Mouse (Mus musculus): ENCODE measurements around the gene Maz. TPM values are rescaled to one million over a fixed set of nuclear protein-coding genes. Genes with fewer than 3 reads are reported as not detected.

Gene Maz
- polyA plus RNA-seq, 1 experiment, result 157 TPM

DNA sequence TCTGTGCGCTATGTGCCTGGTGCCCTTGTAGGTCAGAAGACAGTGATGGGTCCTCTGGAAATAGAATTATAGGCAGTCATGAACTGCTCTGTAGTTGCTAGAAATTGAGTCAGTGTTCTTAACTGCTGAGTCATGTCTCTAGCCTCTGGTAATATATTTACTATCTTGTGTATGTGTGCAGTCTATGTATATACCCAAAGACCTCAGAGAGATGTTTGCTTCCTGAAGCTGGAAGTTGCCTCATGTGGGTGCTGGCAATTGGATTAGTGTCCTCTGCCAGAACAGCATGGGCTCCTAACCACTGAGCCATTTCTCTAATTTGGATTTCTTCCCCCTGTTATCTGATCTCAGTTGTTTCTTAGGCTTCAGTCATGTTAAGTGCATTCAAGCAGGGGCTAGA lies 3.3 kb upstream of the Maz start:
- Histone ChIP-seq H3K27ac (ENCODE audit: insufficient read depth, low read length) (no peak overlapping the region), H3K4me3 (ENCODE audit: insufficient read depth, low read length) (no peak overlapping the region), H3K4me1 (ENCODE audit: control insufficient read depth, insufficient read depth, low read length) (no peaks in the 10 kb centered on the region; the same call in 1 of the 2 replicates)
- no peak for TF ChIP-seq CTCF (IDR thresholded peaks at IDR 0.05; ENCODE audit: extremely low read depth, insufficient read depth, low read length)
- no peak for TF ChIP-seq POLR2A (IDR thresholded peaks at IDR 0.05; ENCODE audit: extremely low read depth, insufficient read depth, low read length)

- peak overlapping the region; percentile 88 for H3K27ac ChIP-seq (ENCODE audit: insufficient read depth, low read length)
- H3K4me1 ChIP-seq (ENCODE audit: control insufficient read depth, insufficient read depth, low read length), result peaks cover 8% of the 10 kb centered on the region
- peak overlapping the region; percentile 60 for H3K4me3 ChIP-seq (ENCODE audit: insufficient read depth, low read length)
- no peak for TF ChIP-seq CTCF (IDR thresholded peaks at IDR 0.05; ENCODE audit: extremely low read depth, insufficient read depth, low read length)
- no peak for TF ChIP-seq POLR2A (IDR thresholded peaks at IDR 0.05; ENCODE audit: extremely low read depth, insufficient read depth, low read length)
Measured at GRCm38 (mm10) chr7:127027885-127028284, 1.0 kb upstream of the Maz start.

DNA sequence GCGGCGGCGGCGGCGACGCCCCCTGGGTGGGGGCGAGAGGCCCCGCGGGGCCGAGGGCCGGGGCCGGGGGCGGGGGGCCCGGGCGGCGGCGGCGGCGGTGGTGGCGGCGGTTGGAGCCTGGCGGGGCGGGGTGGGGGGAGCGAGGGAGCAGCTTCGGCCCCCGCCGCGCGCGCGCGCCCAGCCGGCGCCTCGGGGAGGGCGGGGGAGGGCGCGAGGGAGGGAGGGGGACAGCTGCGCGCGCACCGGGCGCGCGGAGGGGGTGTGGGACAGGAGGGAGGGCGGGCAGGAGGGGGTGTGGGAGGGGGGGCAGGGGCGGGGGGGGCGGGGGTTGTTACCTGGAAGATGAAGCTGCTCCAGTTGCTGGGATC lies 237 bp downstream of the Maz start:
- H3K27ac ChIP-seq (ENCODE audit: insufficient read depth, low read length), result no peak overlapping the region

DNA sequence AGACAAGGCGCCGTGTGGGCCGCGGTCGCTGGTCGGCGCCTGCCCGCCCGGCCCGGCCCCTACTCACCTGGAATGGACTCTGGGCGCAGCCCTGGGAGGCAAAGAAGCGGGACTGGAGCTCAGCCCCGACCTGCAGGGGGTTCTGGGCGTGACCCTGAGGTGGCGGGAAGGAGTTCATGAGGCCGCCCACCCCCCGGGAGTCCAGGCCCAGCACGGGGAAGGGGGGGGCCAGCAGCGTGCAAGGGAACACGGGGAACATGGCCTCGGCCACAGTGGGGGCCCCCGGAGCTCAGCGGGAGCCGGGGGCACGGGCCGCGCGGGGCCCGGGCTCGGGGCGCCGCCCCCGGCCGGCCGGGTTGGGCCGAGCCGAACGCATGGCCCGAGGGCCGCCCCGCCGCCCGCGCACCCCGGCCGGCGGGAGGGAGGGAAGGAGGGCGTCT lies 656 bp downstream of the Maz start:
- H3K27ac ChIP-seq (ENCODE audit: insufficient read depth, low read length), result peak overlapping the region; percentile 99
- H3K4me1 ChIP-seq (ENCODE audit: control insufficient read depth, insufficient read depth, low read length), result peaks cover 11% of the 10 kb centered on the region
- TF ChIP-seq POLR2A (IDR thresholded peaks at IDR 0.05; ENCODE audit: extremely low read depth, insufficient read depth, low read length), result no peak
- TF ChIP-seq CTCF (IDR thresholded peaks at IDR 0.05; ENCODE audit: extremely low read depth, insufficient read depth, low read length), result no peak
- peak overlapping the region; percentile 43 for H3K4me3 ChIP-seq (ENCODE audit: insufficient read depth, low read length)

More for the DNA sequence above, 237 bp downstream of the Maz start:
- peaks cover 10% of the 10 kb centered on the region for H3K4me1 ChIP-seq (ENCODE audit: control insufficient read depth, insufficient read depth, low read length)
- TF ChIP-seq POLR2A (IDR thresholded peaks at IDR 0.05; ENCODE audit: extremely low read depth, insufficient read depth, low read length) (no peak), CTCF (IDR thresholded peaks at IDR 0.05; ENCODE audit: extremely low read depth, insufficient read depth, low read length) (no peak)
- peak overlapping the region; percentile 60 for H3K4me3 ChIP-seq (ENCODE audit: insufficient read depth, low read length)

- H3K4me1 ChIP-seq (ENCODE audit: control insufficient read depth, insufficient read depth, low read length), result peaks cover 11% of the 10 kb centered on the region
- H3K4me3 ChIP-seq (ENCODE audit: insufficient read depth, low read length), result peak overlapping the region; percentile 43
- peak overlapping the region; percentile 99 for H3K27ac ChIP-seq (ENCODE audit: insufficient read depth, low read length)
- TF ChIP-seq CTCF (IDR thresholded peaks at IDR 0.05; ENCODE audit: extremely low read depth, insufficient read depth, low read length), result no peak
- TF ChIP-seq POLR2A (IDR thresholded peaks at IDR 0.05; ENCODE audit: extremely low read depth, insufficient read depth, low read length), result no peak
Measured at GRCm38 (mm10) chr7:127025556-127026160, 1.2 kb downstream of the Maz start.

- H3K4me3 ChIP-seq (ENCODE audit: insufficient read depth, low read length), result peak overlapping the region; percentile 43
- TF ChIP-seq CTCF (IDR thresholded peaks at IDR 0.05; ENCODE audit: extremely low read depth, insufficient read depth, low read length) (peak; percentile 30; the same call in 1 of the 2 replicates), POLR2A (IDR thresholded peaks at IDR 0.05; ENCODE audit: extremely low read depth, insufficient read depth, low read length) (peak; percentile 62)
- peaks cover 11% of the 10 kb centered on the region for H3K4me1 ChIP-seq (ENCODE audit: control insufficient read depth, insufficient read depth, low read length)
- H3K27ac ChIP-seq (ENCODE audit: insufficient read depth, low read length), result peak overlapping the region; percentile 99
Measured at GRCm38 (mm10) chr7:127024755-127025555, 1.9 kb downstream of the Maz start.

DNA sequence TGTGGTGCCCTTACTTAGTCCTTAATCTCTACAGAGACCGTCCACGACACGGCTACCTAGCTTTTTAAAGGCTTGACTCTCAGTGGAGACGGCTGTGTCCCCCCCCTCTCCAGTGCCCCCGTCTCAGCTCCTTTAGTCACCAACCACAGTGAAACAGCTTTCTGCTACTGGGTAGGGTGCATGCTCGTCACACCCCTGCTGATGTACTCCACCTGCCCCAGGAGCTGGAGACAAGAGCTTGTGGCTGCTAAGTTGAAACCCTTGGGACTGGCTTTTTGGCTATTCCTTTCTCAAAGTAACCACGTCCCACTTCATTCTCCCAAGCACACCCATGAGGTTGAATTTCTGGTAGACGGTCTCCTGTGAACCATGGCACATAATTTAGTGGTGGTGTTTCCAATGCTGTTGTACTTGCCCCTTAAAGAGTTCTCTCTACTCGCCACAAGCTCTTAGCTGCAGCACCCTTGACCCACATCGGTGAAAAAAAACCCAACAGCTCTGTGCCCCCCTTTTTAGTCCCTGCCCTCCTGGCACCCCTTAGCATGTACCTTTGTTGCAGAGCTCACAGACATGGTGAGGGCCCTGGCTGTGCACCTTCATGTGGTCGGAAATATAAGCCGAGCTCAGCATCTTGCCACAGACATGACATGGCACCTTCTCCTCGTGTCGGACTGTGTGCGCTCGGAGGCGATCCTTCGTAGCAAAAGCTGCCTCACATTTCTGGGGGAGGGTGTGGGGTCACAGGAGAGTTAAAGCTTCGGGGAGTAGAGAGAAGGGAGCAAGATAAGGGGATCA lies 2.7 kb downstream of the Maz start:
- TF ChIP-seq CTCF (IDR thresholded peaks at IDR 0.05; ENCODE audit: extremely low read depth, insufficient read depth, low read length) (no peak), POLR2A (IDR thresholded peaks at IDR 0.05; ENCODE audit: extremely low read depth, insufficient read depth, low read length) (no peak)
- Histone ChIP-seq H3K27ac (ENCODE audit: insufficient read depth, low read length) (peak overlapping the region; percentile 14; the same call in 1 of the 2 replicates), H3K4me3 (ENCODE audit: insufficient read depth, low read length) (peak overlapping the region; percentile 43), H3K4me1 (ENCODE audit: control insufficient read depth, insufficient read depth, low read length) (peaks cover 11% of the 10 kb centered on the region)

- Histone ChIP-seq H3K27ac (ENCODE audit: insufficient read depth, low read length) (no peak overlapping the region), H3K4me1 (ENCODE audit: control insufficient read depth, insufficient read depth, low read length) (peaks cover 11% of the 10 kb centered on the region), H3K4me3 (ENCODE audit: insufficient read depth, low read length) (no peak overlapping the region; the same call in 1 of the 2 replicates)
- no peak for TF ChIP-seq CTCF (IDR thresholded peaks at IDR 0.05; ENCODE audit: extremely low read depth, insufficient read depth, low read length)
- TF ChIP-seq POLR2A (IDR thresholded peaks at IDR 0.05; ENCODE audit: extremely low read depth, insufficient read depth, low read length), result no peak
Measured at GRCm38 (mm10) chr7:127023272-127023691, 3.6 kb downstream of the Maz start.

DNA sequence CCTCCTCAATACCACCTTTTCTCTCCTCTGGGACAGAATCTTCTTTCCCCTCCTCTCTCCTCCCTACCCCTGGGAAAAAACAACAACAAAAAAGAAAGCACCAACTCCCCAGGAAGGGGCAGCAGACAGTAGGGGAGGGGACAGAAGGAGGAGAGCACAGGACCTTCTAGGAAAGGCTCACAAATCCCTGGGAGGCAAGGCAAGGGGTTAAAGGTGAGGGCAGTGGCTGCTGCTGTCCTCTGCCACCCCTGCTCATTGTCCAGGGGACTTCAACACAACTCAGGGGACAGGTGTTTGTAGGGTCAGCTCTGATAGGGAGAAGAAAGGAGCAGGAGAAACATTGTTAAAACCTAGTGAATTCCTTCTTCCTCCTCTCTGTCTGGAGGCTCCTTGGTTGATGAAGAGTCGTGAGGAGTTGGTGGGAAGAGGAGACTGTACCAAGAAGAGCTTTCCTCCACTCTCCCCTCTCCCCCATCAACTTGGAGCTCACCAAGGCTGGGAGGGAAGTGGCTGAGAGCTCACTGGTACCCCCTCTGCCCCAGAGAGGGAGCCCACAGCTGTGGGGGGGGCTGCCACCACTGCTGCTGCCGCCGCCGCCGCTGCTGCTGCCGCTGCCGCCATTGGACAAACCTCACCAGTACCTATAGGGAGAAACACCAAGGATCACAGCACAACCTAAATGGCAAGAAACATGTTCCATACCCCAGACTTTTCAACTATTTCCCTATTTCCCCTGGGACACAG lies 4.1 kb downstream of the Maz start:
- no peak for TF ChIP-seq CTCF (IDR thresholded peaks at IDR 0.05; ENCODE audit: extremely low read depth, insufficient read depth, low read length)
- TF ChIP-seq POLR2A (IDR thresholded peaks at IDR 0.05; ENCODE audit: extremely low read depth, insufficient read depth, low read length), result no peak
- peaks cover 11% of the 10 kb centered on the region for H3K4me1 ChIP-seq (ENCODE audit: control insufficient read depth, insufficient read depth, low read length)
- no peak overlapping the region for H3K27ac ChIP-seq (ENCODE audit: insufficient read depth, low read length)
- no peak overlapping the region for H3K4me3 ChIP-seq (ENCODE audit: insufficient read depth, low read length)

Measured in cortical plate, adult 2 months (tissue).